Mouse (Mus musculus) heart, postnatal 0 days (tissue): ENCODE results near the gene Gm9837. TPM values are rescaled to one million over a fixed set of nuclear protein-coding genes. Genes with fewer than 3 reads are reported as not detected.
A peak's percentile ranks its signal among the peaks of the same experiment; 100 is the strongest.

Experiments
- ATAC-seq: fragments of 200-750 bp; cut with Nextera tagmentation; 2 replicates; pipeline ENCODE4 v1.8.0; 2017; ENCODE audit warnings: low read depth, moderate number of reproducible peaks, moderate library complexity; ENCODE audit not compliant: insufficient read depth
- DNase-seq: peaks from one replicate; pipeline ENCODE4 v3.0.0-alpha.2; 2016; ENCODE audit warnings: low spot score
- H3K27ac ChIP-seq: fragments of 300-500 bp; sonication (generic); 2 replicates; pipeline ENCODE4 v1.5.1; 2014; ENCODE audit warnings: low read depth, mild to moderate bottlenecking
- H3K27me3 ChIP-seq: fragments of 300-500 bp; sonication (generic); 2 replicates; pipeline ENCODE4 v1.6.1; 2014; ENCODE audit warnings: low read length, mixed read lengths; ENCODE audit not compliant: control insufficient read depth, insufficient read depth
- H3K36me3 ChIP-seq: fragments of 300-500 bp; sonication (generic); replicated peaks from 2 replicates; pipeline ENCODE4 v1.6.1; 2014; ENCODE audit warnings: low read length, mixed read lengths; ENCODE audit not compliant: control insufficient read depth, insufficient read depth
- H3K4me1 ChIP-seq: fragments of 300-500 bp; sonication (generic); 2 replicates; pipeline ENCODE4 v1.6.1; 2014; ENCODE audit warnings: antibody characterized with exemption; ENCODE audit not compliant: control insufficient read depth, insufficient read depth
- H3K4me2 ChIP-seq: fragments of 300-500 bp; sonication (generic); 2 replicates; pipeline ENCODE4 v1.6.1; 2014; ENCODE audit warnings: low read depth, mild to moderate bottlenecking, low read length, moderate library complexity
- H3K4me3 ChIP-seq: fragments of 300-500 bp; sonication (generic); 2 replicates; pipeline ENCODE4 v1.5.1; 2014; ENCODE audit warnings: low read depth, low read length
- H3K9ac ChIP-seq: fragments of 300-500 bp; sonication (generic); replicated peaks from 2 replicates; pipeline ENCODE4 v1.6.1; 2014; ENCODE audit warnings: low read depth, low read length, mixed read lengths
- H3K9me3 ChIP-seq: fragments of 300-500 bp; sonication (generic); replicated peaks from 2 replicates; pipeline ENCODE4 v1.6.1; 2016; ENCODE audit warnings: low read length; ENCODE audit not compliant: control insufficient read depth
- CTCF ChIP-seq: IDR thresholded peaks from 2 replicates; pipeline ENCODE4 v1.5.1; 2016; ENCODE audit warnings: antibody characterized with exemption, control low read depth, low read depth
- EP300 ChIP-seq: IDR thresholded peaks from 2 replicates; pipeline ENCODE4 v1.6.1; 2016; ENCODE audit warnings: antibody characterized with exemption, low read depth
- WGBS: fragments of 180-500 bp; shearing (Covaris S2); extraction: QIAGEN DNeasy Blood & Tissue Kit; methylation state at CpG from one replicate; pipeline ENCODE4 v1.1.7; 2014; 5-methylcytosine and 5-hydroxymethylcytosine counted together
- polyA plus RNA-seq: library from polyadenylated mRNA; unstranded; fragments of >200 nt; fragmentation: Nextera tagmentation; extraction: Ambion mirVana; gene quantifications from 2 replicates; pipeline ENCODE4 v1.2.1, GENCODE M21; 2015
- total RNA-seq: library from RNA; depleted of rRNA; stranded (reverse); fragments of >200 nt; gene quantifications from 2 replicates; pipeline ENCODE4 v1.2.3, GENCODE M21; 2014; ENCODE audit warnings: low replicate concordance

Gm9837 gene
- total and polyA plus RNA-seq, 2 experiments from 2014 or later: not detected

DNA sequence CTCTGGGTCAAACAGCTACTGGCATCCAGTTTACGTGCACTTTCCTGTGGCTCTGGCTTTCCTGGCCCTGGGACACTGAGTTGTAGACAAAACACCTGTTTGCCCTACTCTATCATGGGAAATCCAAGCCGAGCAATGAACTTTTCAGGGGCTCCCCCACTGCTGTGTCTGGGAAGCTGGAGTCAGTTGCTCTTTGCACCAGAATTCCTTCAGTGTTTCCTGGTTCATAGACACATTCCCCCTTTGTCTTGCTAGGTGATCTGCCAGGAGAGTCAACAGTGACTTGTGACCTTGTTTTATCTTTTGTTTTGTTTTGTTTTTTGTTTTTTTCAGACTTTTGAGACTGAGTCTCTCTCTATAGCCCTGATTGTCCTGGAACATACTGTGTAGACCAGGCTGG, 18.9 kb downstream of the Gm9837 start:
- no peak overlapping the region for H3K9ac ChIP-seq
- no peaks in the 10 kb centered on the region for H3K36me3 ChIP-seq
- 66% methylated on average over 2 of the region's 2 CpGs for WGBS

DNA sequence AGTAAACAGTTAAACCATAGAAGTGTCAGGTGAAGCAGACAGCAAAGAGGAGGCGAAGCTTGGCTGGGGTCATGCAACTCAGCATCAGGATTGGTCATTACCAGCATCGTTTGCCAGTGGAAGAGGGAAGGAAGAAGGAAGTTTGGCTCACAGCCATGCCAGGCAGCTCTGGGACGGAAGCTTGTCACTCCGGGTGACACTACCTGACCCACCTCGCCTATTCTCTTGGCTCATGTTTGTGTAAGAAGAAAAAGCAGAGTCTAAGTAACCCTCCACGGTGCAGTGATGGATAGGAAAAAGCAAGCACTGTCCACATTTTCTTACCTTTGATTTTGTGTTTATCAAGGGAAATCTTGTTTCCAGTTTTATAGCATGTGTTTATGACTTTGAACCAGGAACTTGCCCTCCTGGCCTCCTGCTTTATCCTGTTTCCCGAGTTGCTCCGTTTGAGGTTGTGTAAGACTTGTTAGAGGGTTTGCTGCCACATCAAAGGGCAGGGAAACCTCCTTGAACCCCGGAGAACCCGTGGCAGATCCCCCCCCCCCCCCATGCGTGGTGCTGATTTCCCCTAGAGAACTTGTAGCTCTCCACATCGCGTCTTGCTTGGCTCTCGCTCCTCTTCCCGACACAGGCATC, 20.1 kb downstream of the Gm9837 start:
- Histone ChIP-seq H3K4me1 (no peaks in the 10 kb centered on the region), H3K4me2 (no peak overlapping the region), H3K9ac (no peak overlapping the region), H3K27ac (no peak overlapping the region), H3K9me3 (no peaks in the 10 kb centered on the region), H3K27me3 (no peaks in the 10 kb centered on the region), H3K36me3 (no peaks in the 10 kb centered on the region), H3K4me3 (no peak overlapping the region)
- DNase-seq (no peak), ATAC-seq (no peak)
- WGBS: 30% methylated on average over 15 of the region's 15 CpGs
- TF ChIP-seq EP300 (no peak), CTCF (no peak)

More for the DNA sequence above, 18.9 kb downstream of the Gm9837 start:
- H3K4me3 ChIP-seq: no peak overlapping the region
- no peak overlapping the region for H3K27ac ChIP-seq
- no peaks in the 10 kb centered on the region for H3K9me3 ChIP-seq
- H3K4me2 ChIP-seq: no peak overlapping the region
- H3K27me3 ChIP-seq: no peaks in the 10 kb centered on the region
- no peak for DNase-seq
- no peaks in the 10 kb centered on the region for H3K4me1 ChIP-seq
- ATAC-seq: no peak
- TF ChIP-seq EP300 (no peak), CTCF (no peak)

DNA sequence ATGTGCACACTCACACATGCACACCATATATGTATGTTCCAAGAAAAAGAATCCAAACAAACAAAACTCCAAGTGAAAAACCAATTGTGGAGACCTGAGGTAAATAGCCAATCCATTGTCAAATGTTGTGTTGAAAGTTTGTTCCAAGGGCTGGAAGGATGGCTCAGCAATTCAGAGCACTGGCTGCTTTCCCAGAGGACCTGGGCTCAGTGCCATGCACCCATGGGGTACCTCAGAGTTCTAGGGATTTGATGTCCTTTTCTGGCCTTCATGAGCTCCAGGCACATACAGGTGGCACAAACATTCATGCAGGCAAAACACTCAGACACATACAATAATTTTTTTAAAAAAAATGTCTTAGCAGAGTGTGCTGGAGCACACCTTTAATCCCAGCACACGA, 21.8 kb downstream of the Gm9837 start:
- no peak overlapping the region for H3K4me2 ChIP-seq
- H3K4me1 ChIP-seq: no peaks in the 10 kb centered on the region
- DNase-seq: no peak
- H3K9ac ChIP-seq: no peak overlapping the region
- H3K27me3 ChIP-seq: no peaks in the 10 kb centered on the region
- TF ChIP-seq CTCF (no peak), EP300 (no peak)
- H3K36me3 ChIP-seq: no peaks in the 10 kb centered on the region
- 0 out of 2 replicates have a peak overlapping the region, but pooled peaks have one; percentile 3 for H3K27ac ChIP-seq
- H3K4me3 ChIP-seq: no peak overlapping the region
- no peaks in the 10 kb centered on the region for H3K9me3 ChIP-seq
- 62% methylated on average over 1 of the region's 1 CpGs for WGBS
- no peak for ATAC-seq

DNA sequence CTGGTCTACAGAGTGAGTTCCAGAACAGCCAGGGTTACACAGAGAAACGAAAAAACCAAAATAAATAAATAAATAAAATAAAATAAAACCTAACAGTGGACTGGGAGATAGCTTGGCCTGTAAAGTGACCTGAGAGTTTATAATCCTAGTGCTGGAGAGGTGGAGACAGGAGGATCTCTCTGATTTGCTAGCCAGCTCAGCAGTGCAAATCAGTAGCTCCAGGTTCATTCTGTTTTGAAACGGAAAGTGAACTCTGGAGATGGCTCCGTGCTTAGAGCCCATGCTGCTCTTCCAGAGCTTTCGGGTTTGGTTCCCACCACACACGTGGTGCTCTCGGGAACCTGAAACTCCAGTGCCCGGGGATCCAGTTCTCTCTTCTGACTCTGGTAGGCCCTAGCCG, 22.3 kb downstream of the Gm9837 start:
- DNase-seq (no peak), ATAC-seq (no peak)
- Histone ChIP-seq H3K27ac (0 out of 2 replicates have a peak overlapping the region, but pooled peaks have one; percentile 3), H3K4me1 (no peaks in the 10 kb centered on the region), H3K9me3 (no peaks in the 10 kb centered on the region), H3K36me3 (no peaks in the 10 kb centered on the region), H3K27me3 (no peaks in the 10 kb centered on the region), H3K4me3 (no peak overlapping the region), H3K9ac (no peak overlapping the region), H3K4me2 (no peak overlapping the region)
- TF ChIP-seq EP300 (no peak), CTCF (no peak)
- 88% methylated on average over 8 of the region's 8 CpGs for WGBS

DNA sequence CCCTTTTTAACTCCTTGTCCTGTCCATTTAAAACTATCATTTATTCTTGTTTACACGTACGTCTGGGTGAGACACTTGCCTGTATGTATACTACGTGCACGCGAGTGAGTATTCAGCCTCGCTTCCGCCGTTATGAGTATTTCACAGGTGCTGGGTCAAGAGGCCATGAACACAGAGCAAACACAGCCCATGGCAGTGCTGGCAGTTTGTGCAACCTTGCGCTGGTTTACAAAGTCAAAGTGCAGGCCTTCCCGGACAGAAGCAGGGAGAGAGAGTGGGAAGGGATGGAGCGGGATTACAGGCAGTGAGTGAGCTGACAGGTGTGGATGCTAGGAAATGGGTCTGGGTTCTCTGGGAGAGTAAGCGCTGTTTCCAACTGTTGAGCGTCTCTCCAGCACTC, 24.1 kb downstream of the Gm9837 start:
- TF ChIP-seq CTCF: no peak
- no peak for TF ChIP-seq EP300
- 87% methylated on average over 13 of the region's 13 CpGs for WGBS
- Histone ChIP-seq H3K36me3 (no peaks in the 10 kb centered on the region), H3K27me3 (no peaks in the 10 kb centered on the region), H3K9ac (no peak overlapping the region), H3K27ac (no peak overlapping the region), H3K4me1 (peaks cover 7% of the 10 kb centered on the region; the same call in 1 of the 2 replicates), H3K9me3 (no peaks in the 10 kb centered on the region), H3K4me3 (no peak overlapping the region), H3K4me2 (no peak overlapping the region)
- ATAC-seq (no peak), DNase-seq (no peak)

DNA sequence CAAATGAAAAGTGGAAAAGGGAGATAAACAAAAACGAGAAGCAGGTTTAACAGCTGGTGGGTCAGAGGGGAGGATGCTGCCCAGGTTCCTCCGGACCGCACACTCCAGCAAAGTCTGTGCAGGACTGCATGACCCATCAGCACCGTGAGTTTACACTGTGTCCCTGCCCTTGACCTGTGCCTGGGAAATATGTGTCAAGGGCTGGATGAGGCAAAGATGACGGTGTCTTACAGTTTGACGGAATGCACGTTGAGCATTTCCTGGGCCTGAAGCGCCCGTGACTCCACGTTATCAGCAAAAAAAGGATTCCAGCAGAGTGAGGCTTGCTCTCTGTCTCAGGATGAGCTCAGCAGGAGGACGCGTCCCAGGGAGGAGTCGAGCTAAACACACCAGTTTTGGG, 24.7 kb downstream of the Gm9837 start:
- Histone ChIP-seq H3K4me2 (no peak overlapping the region), H3K9ac (no peak overlapping the region), H3K27me3 (no peaks in the 10 kb centered on the region), H3K4me3 (no peak overlapping the region), H3K36me3 (no peaks in the 10 kb centered on the region), H3K9me3 (no peaks in the 10 kb centered on the region), H3K27ac (no peak overlapping the region), H3K4me1 (peaks cover 7% of the 10 kb centered on the region; the same call in 1 of the 2 replicates)
- TF ChIP-seq CTCF: no peak
- TF ChIP-seq EP300: no peak
- 42% methylated on average over 13 of the region's 13 CpGs for WGBS
- ATAC-seq (no peak), DNase-seq (no peak)
